Mouse (Mus musculus) kidney, postnatal 36 days (tissue): Measurements from ENCODE around the gene D5Ertd579e.
A peak's percentile ranks its signal among the peaks of the same experiment; 100 is the strongest.

ENCODE experiments used
- DNase-seq, 2 experiments: peaks; one replicate each; pipeline ENCODE4 v3.0.0; 2021 to 2022; ENCODE audit warnings: mixed read lengths in 2 of 2

Gene D5Ertd579e

GRCm38 (mm10) chr5:36695461-36696231 lies at the start of gene D5Ertd579e:
Gene D5Ertd579e, minus strand, starts transcription at chr5:36696024.
- peak; percentile 95 to 96 for DNase-seq

GRCm38 (mm10) chr5:36742126-36742848 lies 46.5 kb upstream of the D5Ertd579e start:
- peak; percentile 74 to 92 for DNase-seq

GRCm38 (mm10) chr5:36739829-36740228 lies 44.0 kb upstream of the D5Ertd579e start:
- peak; percentile 47 to 71 for DNase-seq

- no peak for DNase-seq
Measured at GRCm38 (mm10) chr5:36738799-36739615, 43.2 kb upstream of the D5Ertd579e start.

- DNase-seq = no peak
Measured at GRCm38 (mm10) chr5:36737765-36738164, 41.9 kb upstream of the D5Ertd579e start.

- DNase-seq = no peak
Measured at GRCm38 (mm10) chr5:36736009-36736408, 40.2 kb upstream of the D5Ertd579e start.

- no peak for DNase-seq
Measured at GRCm38 (mm10) chr5:36735106-36735505, 39.3 kb upstream of the D5Ertd579e start.

GRCm38 (mm10) chr5:36733405-36733804 lies 37.6 kb upstream of the D5Ertd579e start:
- no peak for DNase-seq

GRCm38 (mm10) chr5:36731901-36732652 lies 36.3 kb upstream of the D5Ertd579e start:
- no peak for DNase-seq

GRCm38 (mm10) chr5:36730689-36731088 lies 34.9 kb upstream of the D5Ertd579e start:
- DNase-seq = no peak

- peak in 1 of 2 experiments; percentile 61 for DNase-seq
Measured at GRCm38 (mm10) chr5:36729923-36730322, 34.1 kb upstream of the D5Ertd579e start.

- peak; percentile 65 to 73 for DNase-seq
Measured at GRCm38 (mm10) chr5:36729086-36729473, 33.3 kb upstream of the D5Ertd579e start.

- DNase-seq = peak; percentile 54 to 60
Measured at GRCm38 (mm10) chr5:36728403-36729085, 32.7 kb upstream of the D5Ertd579e start.

- DNase-seq = no peak
Measured at GRCm38 (mm10) chr5:36727776-36728175, 32.0 kb upstream of the D5Ertd579e start.

- DNase-seq = peak in 1 of 2 experiments; percentile 42
Measured at GRCm38 (mm10) chr5:36727136-36727535, 31.3 kb upstream of the D5Ertd579e start.

- DNase-seq = peak; percentile 61 to 64
Measured at GRCm38 (mm10) chr5:36726387-36726801, 30.6 kb upstream of the D5Ertd579e start.

- DNase-seq = peak; percentile 52 to 62
Measured at GRCm38 (mm10) chr5:36725861-36726260, 30.0 kb upstream of the D5Ertd579e start.

GRCm38 (mm10) chr5:36724274-36724673 lies 28.4 kb upstream of the D5Ertd579e start:
- DNase-seq = peak; percentile 83 to 92

GRCm38 (mm10) chr5:36723356-36723755 lies 27.5 kb upstream of the D5Ertd579e start:
- no peak for DNase-seq

- DNase-seq = no peak
Measured at GRCm38 (mm10) chr5:36722415-36722856, 26.6 kb upstream of the D5Ertd579e start.

- DNase-seq = no peak
Measured at GRCm38 (mm10) chr5:36720710-36721375, 25.0 kb upstream of the D5Ertd579e start.
